Mouse (Mus musculus): ENCODE measurements at regions not wholly inside any gene's neighbourhood (a gene's known extent, or its start where the extent isn't known, plus 50 kb on each side); places are given as distances from the start of the nearest gene placed in this dataset.

DNA sequence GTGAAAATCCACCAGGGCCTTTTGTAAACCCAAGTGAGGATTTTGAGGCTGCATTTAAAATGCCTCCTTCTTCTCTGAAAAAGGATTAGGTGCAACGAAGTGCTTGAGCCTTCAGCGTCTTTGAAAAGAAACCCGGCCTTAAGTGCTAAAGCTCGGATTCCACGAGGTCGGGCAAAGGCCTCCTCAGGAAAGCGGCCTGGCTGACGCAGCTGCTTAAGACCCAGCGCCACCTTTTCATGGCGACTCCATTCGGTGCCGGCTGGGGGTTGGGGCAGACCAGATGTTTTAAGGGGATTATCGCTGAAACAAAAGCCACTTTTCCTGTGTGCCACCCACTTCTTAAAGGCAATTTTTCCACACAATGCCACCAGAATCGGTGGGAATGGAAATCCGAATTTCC, 61.6 kb upstream of the 4932438H23Rik start:
- 36% methylated on average over 15 of the region's 15 CpGs for WGBS
- no peaks in the 10 kb centered on the region for H3K4me1 ChIP-seq (replicated peaks; ENCODE audit: control insufficient read depth, insufficient read depth, low read length)
- H3K9ac ChIP-seq (ENCODE audit: low read length) = no peak overlapping the region
- H3K27me3 ChIP-seq (ENCODE audit: control insufficient read depth, insufficient read depth, low read depth, low read length) = no peaks in the 10 kb centered on the region
- no peak overlapping the region for H3K27ac ChIP-seq (ENCODE audit: low read length)
- H3K9me3 ChIP-seq (ENCODE audit: control insufficient read depth, low read length) = no peaks in the 10 kb centered on the region
- H3K36me3 ChIP-seq (ENCODE audit: control insufficient read depth, insufficient read depth, low read length) = no peaks in the 10 kb centered on the region
- H3K4me3 ChIP-seq (ENCODE audit: low read length) = no peak overlapping the region
- H3K4me2 ChIP-seq (ENCODE audit: low read depth, low read length) = no peak overlapping the region
- no peak for ATAC-seq (ENCODE audit: low read depth)

DNA sequence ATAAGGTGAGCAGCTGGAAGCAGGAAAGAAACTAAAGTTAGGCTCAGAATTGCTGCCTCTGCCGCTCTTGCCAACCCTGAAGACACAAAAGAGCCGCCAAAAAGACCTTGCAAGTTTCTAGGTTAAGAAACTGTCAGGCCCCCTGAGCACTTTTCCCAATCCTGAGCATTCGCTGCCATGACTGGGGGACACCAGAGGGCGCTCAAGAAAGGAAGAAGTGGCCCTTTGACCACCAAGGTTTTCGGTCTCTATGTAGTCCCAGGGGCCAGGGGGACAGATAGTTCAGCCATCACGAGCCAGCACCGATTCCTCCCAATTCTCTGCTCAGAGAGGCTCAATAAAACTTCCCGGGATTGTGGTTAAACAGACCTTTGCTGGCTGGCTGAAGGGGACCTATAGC, 64.6 kb upstream of the Olig2 start:
- Histone ChIP-seq H3K27me3 (ENCODE audit: control insufficient read depth, insufficient read depth, low read depth, low read length) (no peaks in the 10 kb centered on the region), H3K4me2 (ENCODE audit: low read depth, low read length) (no peak overlapping the region), H3K27ac (ENCODE audit: low read length) (no peak overlapping the region), H3K9me3 (ENCODE audit: control insufficient read depth, low read length) (no peaks in the 10 kb centered on the region), H3K4me1 (replicated peaks; ENCODE audit: control insufficient read depth, insufficient read depth, low read length) (no peaks in the 10 kb centered on the region), H3K36me3 (ENCODE audit: control insufficient read depth, insufficient read depth, low read length) (no peaks in the 10 kb centered on the region), H3K9ac (ENCODE audit: low read length) (no peak overlapping the region), H3K4me3 (ENCODE audit: low read length) (no peak overlapping the region)
- ATAC-seq (ENCODE audit: low read depth) = no peak
- WGBS = 13% methylated on average over 8 of the region's 8 CpGs

DNA sequence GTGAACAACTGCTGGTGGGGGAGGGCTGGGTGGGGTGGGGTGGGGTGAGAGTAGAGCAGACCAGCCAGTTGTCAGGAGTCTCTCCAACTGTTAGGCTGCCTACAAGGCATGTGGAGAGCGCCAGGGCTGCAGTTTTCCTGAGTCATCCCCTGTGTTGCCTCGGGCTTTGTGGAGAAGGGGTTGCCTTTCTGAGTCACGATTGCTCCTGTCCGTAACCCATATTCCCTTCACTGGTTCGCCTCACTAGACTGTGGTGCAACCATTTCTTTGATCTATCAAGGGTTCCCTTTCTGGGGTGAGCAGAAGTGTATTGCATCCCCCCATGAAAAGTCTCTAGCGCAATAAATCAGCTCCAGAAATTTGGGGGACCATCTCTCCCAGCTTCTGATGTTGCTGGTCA, 63.6 kb upstream of the Olig2 start:
- Histone ChIP-seq H3K4me2 (ENCODE audit: low read depth, low read length) (no peak overlapping the region), H3K36me3 (ENCODE audit: control insufficient read depth, insufficient read depth, low read length) (no peaks in the 10 kb centered on the region), H3K9ac (ENCODE audit: low read length) (no peak overlapping the region), H3K4me1 (replicated peaks; ENCODE audit: control insufficient read depth, insufficient read depth, low read length) (no peaks in the 10 kb centered on the region), H3K27ac (ENCODE audit: low read length) (no peak overlapping the region), H3K4me3 (ENCODE audit: low read length) (no peak overlapping the region), H3K9me3 (ENCODE audit: control insufficient read depth, low read length) (no peaks in the 10 kb centered on the region), H3K27me3 (ENCODE audit: control insufficient read depth, insufficient read depth, low read depth, low read length) (no peaks in the 10 kb centered on the region)
- no peak for ATAC-seq (ENCODE audit: low read depth)
- 61% methylated on average over 6 of the region's 6 CpGs for WGBS

DNA sequence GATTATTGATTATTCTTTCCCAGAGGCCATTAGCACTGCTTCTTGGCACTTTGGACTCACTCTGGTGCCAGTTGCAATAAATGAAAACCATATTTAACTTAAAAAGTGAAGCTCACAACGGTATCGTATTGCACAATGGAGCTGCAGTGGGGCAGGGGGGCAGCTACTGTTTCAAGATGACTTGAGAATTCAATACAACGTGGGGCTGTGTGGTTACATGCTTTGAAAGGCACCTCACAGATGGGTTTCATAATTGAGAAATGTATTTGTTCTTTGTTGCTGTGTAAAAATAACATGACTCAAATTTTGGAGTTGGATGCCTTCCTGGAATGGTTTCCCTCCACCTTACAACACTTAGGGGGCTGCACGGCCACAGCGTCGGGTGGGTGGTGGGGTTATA, 62.9 kb upstream of the Olig2 start:
- no peaks in the 10 kb centered on the region for H3K27me3 ChIP-seq (ENCODE audit: control insufficient read depth, insufficient read depth, low read depth, low read length)
- WGBS = 73% methylated on average over 6 of the region's 6 CpGs

DNA sequence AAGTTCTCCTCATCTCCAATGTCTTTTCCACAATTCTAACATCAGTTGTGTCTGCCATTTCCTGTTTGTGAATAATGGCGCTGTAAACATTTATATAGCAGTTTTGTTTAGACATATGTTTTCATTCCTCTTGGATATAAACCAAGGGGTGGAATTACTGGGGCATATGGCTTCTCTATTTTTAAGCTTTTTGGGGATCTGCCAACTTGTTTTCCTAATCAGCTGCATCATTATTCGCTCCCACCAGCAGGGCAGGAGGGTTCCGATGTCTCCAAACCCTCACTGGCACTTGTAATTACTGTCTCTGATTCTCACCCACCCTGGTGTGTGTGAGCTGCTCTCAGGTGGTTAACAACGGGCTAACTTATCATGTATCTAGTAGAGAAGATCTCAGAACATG, 59.4 kb upstream of the Olig2 start:
- Histone ChIP-seq H3K4me3 (ENCODE audit: low read length) (no peak overlapping the region), H3K4me2 (ENCODE audit: low read depth, low read length) (no peak overlapping the region), H3K36me3 (ENCODE audit: control insufficient read depth, insufficient read depth, low read length) (no peaks in the 10 kb centered on the region), H3K9ac (ENCODE audit: low read length) (no peak overlapping the region), H3K9me3 (ENCODE audit: control insufficient read depth, low read length) (no peaks in the 10 kb centered on the region), H3K27ac (ENCODE audit: low read length) (no peak overlapping the region), H3K4me1 (replicated peaks; ENCODE audit: control insufficient read depth, insufficient read depth, low read length) (peaks cover 7% of the 10 kb centered on the region), H3K27me3 (ENCODE audit: control insufficient read depth, insufficient read depth, low read depth, low read length) (peaks cover 5% of the 10 kb centered on the region; the same call in 1 of the 2 replicates)
- WGBS = 51% methylated on average over 4 of the region's 4 CpGs
- no peak for ATAC-seq (ENCODE audit: low read depth)

More for the DNA sequence above, 62.9 kb upstream of the Olig2 start:
- H3K36me3 ChIP-seq (ENCODE audit: control insufficient read depth, insufficient read depth, low read length) = no peaks in the 10 kb centered on the region
- H3K4me1 ChIP-seq (replicated peaks; ENCODE audit: control insufficient read depth, insufficient read depth, low read length) = no peaks in the 10 kb centered on the region
- ATAC-seq (ENCODE audit: low read depth) = no peak
- H3K9ac ChIP-seq (ENCODE audit: low read length) = no peak overlapping the region
- no peak overlapping the region for H3K4me3 ChIP-seq (ENCODE audit: low read length)
- no peak overlapping the region for H3K27ac ChIP-seq (ENCODE audit: low read length)
- H3K4me2 ChIP-seq (ENCODE audit: low read depth, low read length) = no peak overlapping the region
- no peaks in the 10 kb centered on the region for H3K9me3 ChIP-seq (ENCODE audit: control insufficient read depth, low read length)

DNA sequence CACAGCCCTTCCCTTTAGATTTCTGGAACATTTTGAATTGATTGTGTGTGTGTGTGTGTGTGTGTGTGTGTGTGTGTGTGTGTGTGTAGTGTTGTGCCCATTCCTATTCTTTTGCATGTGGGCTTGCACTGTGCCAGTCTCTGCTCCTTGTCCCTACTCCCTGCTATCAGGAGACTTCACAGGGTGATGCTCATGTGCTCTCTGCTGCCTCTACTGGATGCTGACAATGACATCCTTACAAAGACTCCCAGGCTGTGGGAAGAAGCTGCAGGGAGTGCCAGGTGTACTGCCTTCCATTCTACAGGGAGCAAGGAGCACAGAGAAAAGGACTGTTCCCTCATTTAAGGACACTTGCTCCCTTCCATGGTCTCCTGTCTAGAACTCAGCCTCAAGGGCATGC, 58.4 kb upstream of the Olig2 start:
- Histone ChIP-seq H3K4me2 (ENCODE audit: low read depth, low read length) (no peak overlapping the region), H3K27me3 (ENCODE audit: control insufficient read depth, insufficient read depth, low read depth, low read length) (peaks cover 5% of the 10 kb centered on the region; the same call in 1 of the 2 replicates), H3K4me3 (ENCODE audit: low read length) (no peak overlapping the region), H3K9me3 (ENCODE audit: control insufficient read depth, low read length) (no peaks in the 10 kb centered on the region), H3K9ac (ENCODE audit: low read length) (no peak overlapping the region), H3K27ac (ENCODE audit: low read length) (no peak overlapping the region), H3K36me3 (ENCODE audit: control insufficient read depth, insufficient read depth, low read length) (no peaks in the 10 kb centered on the region), H3K4me1 (replicated peaks; ENCODE audit: control insufficient read depth, insufficient read depth, low read length) (peaks cover 7% of the 10 kb centered on the region)
- no peak for ATAC-seq (ENCODE audit: low read depth)

DNA sequence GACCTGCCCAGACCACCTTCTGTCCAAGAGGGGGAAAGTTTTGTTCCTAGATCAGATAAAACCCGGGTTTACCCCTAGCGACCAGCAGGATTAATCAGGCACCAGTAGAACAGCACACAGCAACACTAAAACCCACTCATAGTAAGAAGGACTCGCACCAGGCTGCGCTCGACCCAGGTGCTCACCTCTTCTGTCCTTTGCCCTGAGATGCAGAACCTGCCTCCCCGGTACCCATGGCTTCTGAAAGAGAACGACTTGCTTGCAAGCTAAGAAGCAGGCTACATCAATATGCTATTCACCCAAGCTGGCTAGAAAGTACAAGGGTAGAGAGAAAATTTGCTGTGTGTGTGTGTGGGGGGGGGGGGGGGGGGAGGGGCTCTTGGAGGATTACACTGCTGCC, 56.9 kb upstream of the Olig2 start:
- no peak overlapping the region for H3K27ac ChIP-seq (ENCODE audit: low read length)
- H3K4me1 ChIP-seq (replicated peaks; ENCODE audit: control insufficient read depth, insufficient read depth, low read length) = peaks cover 7% of the 10 kb centered on the region
- H3K36me3 ChIP-seq (ENCODE audit: control insufficient read depth, insufficient read depth, low read length) = no peaks in the 10 kb centered on the region
- H3K9me3 ChIP-seq (ENCODE audit: control insufficient read depth, low read length) = no peaks in the 10 kb centered on the region
- H3K4me2 ChIP-seq (ENCODE audit: low read depth, low read length) = no peak overlapping the region
- no peak overlapping the region for H3K9ac ChIP-seq (ENCODE audit: low read length)
- WGBS = 40% methylated on average over 7 of the region's 7 CpGs
- H3K27me3 ChIP-seq (ENCODE audit: control insufficient read depth, insufficient read depth, low read depth, low read length) = peaks cover 5% of the 10 kb centered on the region; the same call in 1 of the 2 replicates
- no peak overlapping the region for H3K4me3 ChIP-seq (ENCODE audit: low read length)
- ATAC-seq (ENCODE audit: low read depth) = no peak

DNA sequence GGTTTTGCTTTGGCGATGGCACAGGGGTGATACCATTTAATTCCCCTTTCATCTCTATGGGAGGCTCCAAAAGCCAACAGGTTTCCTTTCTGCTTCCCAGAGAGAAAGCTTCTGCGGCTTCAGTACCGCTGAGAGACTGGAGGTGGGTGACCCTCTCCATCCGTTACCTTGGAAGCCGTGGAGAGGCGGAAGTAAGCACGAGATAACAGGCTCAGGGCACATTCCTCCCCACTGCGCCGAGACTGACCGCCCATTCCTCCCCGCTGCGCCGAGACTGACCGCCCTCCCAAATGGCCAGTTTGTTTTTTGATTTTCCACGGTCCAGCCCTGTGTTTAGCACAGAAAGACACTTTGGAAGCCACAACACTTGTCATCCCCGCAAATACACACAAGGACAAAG, 55.4 kb upstream of the Olig2 start:
- Histone ChIP-seq H3K36me3 (ENCODE audit: control insufficient read depth, insufficient read depth, low read length) (no peaks in the 10 kb centered on the region), H3K9me3 (ENCODE audit: control insufficient read depth, low read length) (no peaks in the 10 kb centered on the region), H3K4me1 (replicated peaks; ENCODE audit: control insufficient read depth, insufficient read depth, low read length) (peaks cover 7% of the 10 kb centered on the region), H3K4me3 (ENCODE audit: low read length) (peak overlapping the region; percentile 38), H3K9ac (ENCODE audit: low read length) (peak overlapping the region; percentile 39; the same call in 1 of the 2 replicates), H3K4me2 (ENCODE audit: low read depth, low read length) (peak overlapping the region; percentile 60), H3K27ac (ENCODE audit: low read length) (no peak overlapping the region), H3K27me3 (ENCODE audit: control insufficient read depth, insufficient read depth, low read depth, low read length) (peaks cover 5% of the 10 kb centered on the region; the same call in 1 of the 2 replicates)
- peak; percentile 73; the same call in 1 of the 2 replicates for ATAC-seq (ENCODE audit: low read depth)
- WGBS = under 1% methylated on average over 16 of the region's 16 CpGs

DNA sequence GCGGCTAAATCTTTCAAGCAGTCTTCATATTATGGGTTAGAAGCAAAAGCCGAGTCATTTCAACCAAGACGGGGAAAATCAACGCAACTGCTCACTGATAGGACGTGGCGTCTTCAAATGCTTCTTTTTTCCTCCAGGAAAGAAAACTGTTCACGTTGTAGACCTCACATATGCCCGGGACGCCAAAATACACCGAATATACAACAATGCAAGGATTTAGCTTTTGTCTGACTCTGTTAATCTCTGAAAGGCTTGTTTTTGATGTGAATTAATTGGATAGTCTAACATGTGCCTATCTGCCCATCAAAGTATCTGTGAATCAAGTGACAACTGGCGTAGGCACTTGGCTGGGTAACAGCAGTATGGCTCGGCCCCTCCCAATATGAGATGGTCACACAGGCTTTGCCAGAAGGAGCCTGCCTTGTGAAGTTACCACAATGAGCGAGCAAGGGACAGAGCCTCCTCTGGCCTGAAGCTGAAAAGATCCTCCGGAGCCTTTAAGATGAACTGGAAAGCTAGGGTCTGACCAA, 53.3 kb upstream of the Olig2 start:
- H3K36me3 ChIP-seq (ENCODE audit: control insufficient read depth, insufficient read depth, low read length) = no peaks in the 10 kb centered on the region
- no peaks in the 10 kb centered on the region for H3K9me3 ChIP-seq (ENCODE audit: control insufficient read depth, low read length)
- no peak overlapping the region for H3K4me3 ChIP-seq (ENCODE audit: low read length)
- H3K27me3 ChIP-seq (ENCODE audit: control insufficient read depth, insufficient read depth, low read depth, low read length) = peaks cover 5% of the 10 kb centered on the region; the same call in 1 of the 2 replicates
- H3K4me1 ChIP-seq (replicated peaks; ENCODE audit: control insufficient read depth, insufficient read depth, low read length) = peaks cover 7% of the 10 kb centered on the region
- no peak overlapping the region for H3K4me2 ChIP-seq (ENCODE audit: low read depth, low read length)
- WGBS = 87% methylated on average over 14 of the region's 14 CpGs
- ATAC-seq (ENCODE audit: low read depth) = no peak
- no peak overlapping the region for H3K27ac ChIP-seq (ENCODE audit: low read length)
- no peak overlapping the region for H3K9ac ChIP-seq (ENCODE audit: low read length)

DNA sequence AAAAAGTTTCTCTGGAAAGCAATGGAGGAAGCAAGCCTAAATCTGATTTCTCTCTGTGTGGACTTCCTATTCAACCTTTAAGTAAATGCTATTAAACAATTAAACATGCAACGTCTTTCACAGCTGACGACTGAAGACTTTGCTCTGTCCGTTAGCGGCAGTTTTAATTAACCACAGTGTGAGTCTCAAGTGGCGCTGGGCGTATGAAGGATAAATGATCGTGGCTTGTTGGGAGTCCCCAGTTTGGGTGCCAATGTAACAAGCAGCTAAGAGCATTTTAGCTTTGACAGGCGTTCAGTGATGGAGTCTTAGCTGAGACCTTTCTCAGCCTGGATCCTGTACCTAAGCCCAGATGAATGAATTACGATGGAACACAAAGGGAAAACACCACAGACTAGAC, 52.7 kb upstream of the Olig2 start:
- Histone ChIP-seq H3K36me3 (ENCODE audit: control insufficient read depth, insufficient read depth, low read length) (no peaks in the 10 kb centered on the region), H3K9ac (ENCODE audit: low read length) (no peak overlapping the region), H3K9me3 (ENCODE audit: control insufficient read depth, low read length) (no peaks in the 10 kb centered on the region), H3K27ac (ENCODE audit: low read length) (no peak overlapping the region), H3K4me2 (ENCODE audit: low read depth, low read length) (no peak overlapping the region), H3K4me3 (ENCODE audit: low read length) (no peak overlapping the region), H3K27me3 (ENCODE audit: control insufficient read depth, insufficient read depth, low read depth, low read length) (peaks cover 5% of the 10 kb centered on the region; the same call in 1 of the 2 replicates), H3K4me1 (replicated peaks; ENCODE audit: control insufficient read depth, insufficient read depth, low read length) (peaks cover 7% of the 10 kb centered on the region)
- no peak for ATAC-seq (ENCODE audit: low read depth)
- 75% methylated on average over 9 of the region's 9 CpGs for WGBS
